Mouse (Mus musculus) CH12.LX (cell line): Measurements from ENCODE around the gene Lrrc28. TPM values are rescaled to one million over a fixed set of nuclear protein-coding genes. Genes with fewer than 3 reads are reported as not detected.

ENCODE experiments used
- DNase-seq: peaks from one replicate; pipeline ENCODE4 v3.0.0-alpha.2; 2013; ENCODE audit errors: extremely low read depth
- H3K27ac ChIP-seq: 2 replicates; pipeline ENCODE4 v1.5.1; 2012; ENCODE audit warnings: low read depth, mild to moderate bottlenecking, control low read depth, moderate library complexity; ENCODE audit not compliant: insufficient read depth
- H3K27me3 ChIP-seq: replicated peaks from 2 replicates; pipeline ENCODE3; 2012; ENCODE audit warnings: inconsistent platforms
- H3K36me3 ChIP-seq, 2 experiments: replicated peaks in 1 of 2; 2 replicates each; pipeline versions ENCODE3 to v1.6.1; 2012; ENCODE audit warnings: inconsistent platforms in 1 of 2, low read length in 1 of 2, mild to moderate bottlenecking in 1 of 2, mixed read lengths in 1 of 2, moderate library complexity in 1 of 2; ENCODE audit not compliant: control insufficient read depth in 1 of 2, insufficient read depth in 1 of 2
- H3K4me1 ChIP-seq, 2 experiments: 2 replicates each; pipeline ENCODE4 v1.6.1; 2012; ENCODE audit warnings: inconsistent platforms in 1 of 2, moderate library complexity in 1 of 2; ENCODE audit not compliant: insufficient read depth in 2 of 2, control insufficient read depth in 1 of 2
- H3K4me2 ChIP-seq: 2 replicates; pipeline ENCODE4 v1.6.1; 2012; ENCODE audit warnings: low read depth, mild to moderate bottlenecking, control low read depth; ENCODE audit not compliant: poor library complexity, insufficient read depth, severe bottlenecking
- H3K4me3 ChIP-seq, 3 experiments: fragments of 150-350 bp in 1 of 3; sonication (generic) in 1 of 3; replicated peaks in 1 of 3; 2 replicates each; pipeline versions ENCODE3 to v1.5.1; 2011 to 2012; ENCODE audit warnings: low read depth in 2 of 3, low read length in 2 of 3, mild to moderate bottlenecking in 2 of 3, moderate library complexity in 2 of 3, control low read depth in 1 of 3, improper control_type of control experiment in 1 of 3, inconsistent platforms in 1 of 3, mixed read lengths in 1 of 3; ENCODE audit not compliant: poor library complexity in 1 of 3
- H3K79me2 ChIP-seq: replicated peaks from 2 replicates; pipeline ENCODE4 v1.6.1; 2012; ENCODE audit warnings: mild to moderate bottlenecking, moderate library complexity; ENCODE audit not compliant: control insufficient read depth, poor library complexity, insufficient read depth, severe bottlenecking; ENCODE audit errors: extremely low read depth
- H3K9ac ChIP-seq: 2 replicates; pipeline ENCODE4 v1.6.1; 2012; ENCODE audit warnings: low read depth, mild to moderate bottlenecking, control low read depth, moderate library complexity; ENCODE audit not compliant: insufficient read depth
- H3K9me3 ChIP-seq: replicated peaks from 2 replicates; pipeline ENCODE3; 2012; ENCODE audit warnings: low read length, inconsistent platforms, mixed read lengths
- BHLHE40 ChIP-seq: IDR thresholded peaks from 2 replicates; pipeline ENCODE4 v1.6.1; 2011; ENCODE audit warnings: mild to moderate bottlenecking, low read depth, low read length, improper control_type of control experiment
- CHD1 ChIP-seq: IDR thresholded peaks from 2 replicates; pipeline ENCODE4 v1.6.1; 2012; ENCODE audit warnings: low read depth, low read length, improper control_type of control experiment, inconsistent platforms
- CHD2 ChIP-seq: IDR thresholded peaks from 2 replicates; pipeline ENCODE4 v1.6.1; 2011; ENCODE audit warnings: low read length, improper control_type of control experiment
- E2F4 ChIP-seq: IDR thresholded peaks from 2 replicates; pipeline ENCODE4 v1.6.1; 2011; ENCODE audit warnings: low read depth, low read length, improper control_type of control experiment; ENCODE audit not compliant: insufficient replicate concordance
- ETS1 ChIP-seq: conservative IDR thresholded peaks from 2 replicates; pipeline ENCODE4 v1.6.1; 2012; ENCODE audit warnings: low read depth, mild to moderate bottlenecking, inconsistent platforms, low read length, improper control_type of control experiment, moderate library complexity
- HCFC1 ChIP-seq: IDR thresholded peaks from 2 replicates; pipeline ENCODE4 v1.6.1; 2012; ENCODE audit warnings: low read depth, mild to moderate bottlenecking, inconsistent platforms, low read length, improper control_type of control experiment
- IRF4 ChIP-seq: IDR thresholded peaks from 2 replicates; pipeline ENCODE4 v1.6.1; 2014; ENCODE audit warnings: low read depth, mild to moderate bottlenecking, inconsistent platforms, low read length, improper control_type of control experiment
- MAFK ChIP-seq: IDR thresholded peaks from 2 replicates; pipeline ENCODE4 v1.6.1; 2011; ENCODE audit warnings: low read length, improper control_type of control experiment; ENCODE audit not compliant: insufficient replicate concordance
- MAX ChIP-seq: IDR thresholded peaks from 2 replicates; pipeline ENCODE4 v1.6.1; 2011; ENCODE audit warnings: low read length, improper control_type of control experiment
- MAZ ChIP-seq: IDR thresholded peaks from 2 replicates; pipeline ENCODE4 v1.6.1; 2012; ENCODE audit warnings: low read depth, mild to moderate bottlenecking, inconsistent platforms, low read length, improper control_type of control experiment, moderate library complexity
- MEF2A ChIP-seq: IDR thresholded peaks from 2 replicates; pipeline ENCODE4 v1.6.1; 2014; ENCODE audit warnings: low read depth, mild to moderate bottlenecking, inconsistent platforms, low read length, improper control_type of control experiment, borderline replicate concordance
- MXI1 ChIP-seq: IDR thresholded peaks from 2 replicates; pipeline ENCODE4 v1.6.1; 2011; ENCODE audit warnings: mild to moderate bottlenecking, low read depth, low read length, improper control_type of control experiment
- NELFE ChIP-seq: IDR thresholded peaks from 2 replicates; pipeline ENCODE4 v1.6.1; 2011; ENCODE audit warnings: low read depth, low read length, improper control_type of control experiment
- NRF1 ChIP-seq: IDR thresholded peaks from 2 replicates; pipeline ENCODE4 v1.6.1; 2014; ENCODE audit warnings: low read depth, mild to moderate bottlenecking, inconsistent platforms, low read length, improper control_type of control experiment, moderate library complexity
- PAX5 ChIP-seq: IDR thresholded peaks from 2 replicates; pipeline ENCODE4 v1.6.1; 2012; ENCODE audit warnings: low read length, inconsistent platforms, mixed read lengths
- POLR2A ChIP-seq: IDR thresholded peaks from 2 replicates; pipeline ENCODE4 v1.6.1; 2011; ENCODE audit warnings: low read depth, mild to moderate bottlenecking, improper control_type of control experiment, low read length
- POLR2AphosphoS2 ChIP-seq: IDR thresholded peaks from 2 replicates; pipeline ENCODE4 v1.6.1; 2011; ENCODE audit warnings: low read depth, low read length, improper control_type of control experiment
- RCOR1 ChIP-seq: conservative IDR thresholded peaks from 2 replicates; pipeline ENCODE4 v1.6.1; 2012; ENCODE audit warnings: low read depth, mild to moderate bottlenecking, inconsistent platforms, low read length, improper control_type of control experiment
- SMC3 ChIP-seq: IDR thresholded peaks from 2 replicates; pipeline ENCODE4 v1.6.1; 2011; ENCODE audit warnings: low read depth, low read length, improper control_type of control experiment
- TBP ChIP-seq: conservative IDR thresholded peaks from 2 replicates; pipeline ENCODE4 v1.6.1; 2011; ENCODE audit warnings: low read depth, low read length, improper control_type of control experiment
- UBTF ChIP-seq: IDR thresholded peaks from 2 replicates; pipeline ENCODE4 v1.6.1; 2012; ENCODE audit warnings: low read depth, mild to moderate bottlenecking, inconsistent platforms, low read length, improper control_type of control experiment, moderate library complexity
- USF1 ChIP-seq: IDR thresholded peaks from 2 replicates; pipeline ENCODE4 v1.6.1; 2014; ENCODE audit warnings: low read depth, mild to moderate bottlenecking, inconsistent platforms, low read length, improper control_type of control experiment
- ZC3H11A ChIP-seq: IDR thresholded peaks from 2 replicates; pipeline ENCODE4 v1.6.1; 2012; ENCODE audit warnings: low read depth, mild to moderate bottlenecking, inconsistent platforms, low read length, improper control_type of control experiment
- ZKSCAN1 ChIP-seq: IDR thresholded peaks from 2 replicates; pipeline ENCODE4 v1.6.1; 2012; ENCODE audit warnings: low read depth, inconsistent platforms, low read length, improper control_type of control experiment, borderline replicate concordance
- ZNF384 ChIP-seq: IDR thresholded peaks from 2 replicates; pipeline ENCODE4 v1.6.1; 2012; ENCODE audit warnings: low read depth, low read length, improper control_type of control experiment, inconsistent platforms
- dilution Hi-C: fragments of 300-500 bp; cut with MboI; formaldehyde crosslinking; loops from 2 replicates; pipeline ENCODE4 v1.14.3; 2020; ENCODE audit warnings: low sequenced_read_pairs; ENCODE audit not compliant: extremely low pct_unique_long_range_greater_than_20kb, extremely low pct_ligation_motif_present
- in situ Hi-C: fragments of 300-500 bp; cut with MboI; formaldehyde crosslinking; loops from 3 replicates; pipeline ENCODE4 v1.14.3; 2019; ENCODE audit warnings: low sequenced_read_pairs, low pct_ligation_motif_present, low pct_unique_long_range_greater_than_20kb, mixed read lengths
- polyA plus RNA-seq: library from polyadenylated mRNA; unstranded; fragments of >175 nt; gene quantifications from 2 replicates; pipeline ENCODE4 v1.2.1, GENCODE M21; 2012; ENCODE audit warnings: low read depth; ENCODE audit not compliant: insufficient read length
- total RNA-seq, 2 experiments: library from RNA; depleted of rRNA; stranded (reverse); fragments of 300-350 nt in 1 of 2; fragments of >200 nt in 1 of 2; gene quantifications; 2 replicates each; pipeline ENCODE4 v1.2.3; 2012 to 2014

Lrrc28 gene
- total and polyA plus RNA-seq, 3 experiments = 41.6 to 63.5 (median 59.2) TPM

DNA sequence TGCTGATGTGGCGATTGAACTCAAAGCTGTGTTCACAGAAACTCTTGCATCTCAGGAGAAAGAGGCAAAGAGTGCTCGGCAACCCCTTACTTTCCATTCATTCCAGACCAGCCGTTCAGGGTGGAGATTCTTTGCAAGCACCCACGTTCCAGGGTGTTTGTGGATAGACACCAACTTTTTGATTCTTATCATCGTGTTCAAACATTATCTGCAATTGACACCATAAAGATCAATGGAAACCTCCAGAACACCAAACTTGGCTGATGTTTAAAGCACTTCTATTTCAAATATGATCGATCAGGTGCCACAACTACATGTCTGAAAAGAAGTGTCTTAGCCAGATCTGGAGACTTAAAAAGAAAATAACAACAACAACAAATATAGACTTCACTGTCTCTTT lies 51.2 kb downstream of the Lrrc28 start:
- dilution Hi-C loops (no loop called here), in situ Hi-C loops (no loop called here)

DNA sequence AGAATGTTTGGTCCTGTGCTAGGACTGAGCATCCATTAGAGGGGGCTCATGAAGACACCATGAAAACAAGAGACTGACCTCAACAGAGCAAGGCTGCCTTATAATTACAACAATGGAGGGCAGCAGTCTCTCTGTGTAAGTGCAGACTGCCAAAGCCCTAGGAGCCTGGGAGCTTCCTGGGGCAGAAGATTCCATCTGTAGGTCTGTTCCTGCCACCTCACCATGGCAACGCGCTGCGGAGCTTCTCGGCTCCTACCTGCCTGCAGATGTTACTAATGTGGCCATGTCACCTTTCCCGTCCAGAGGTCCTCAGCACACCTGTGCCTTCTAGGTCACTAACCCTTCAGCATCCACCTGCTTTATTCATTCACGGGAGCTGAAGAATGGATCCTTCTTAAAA lies 52.4 kb downstream of the Lrrc28 start:
- H3K4me3 ChIP-seq = no peak overlapping the region
- no peaks in the 10 kb centered on the region for H3K27me3 ChIP-seq
- no peak overlapping the region for H3K27ac ChIP-seq
- H3K36me3 ChIP-seq = peaks cover 6 to 28% of the 10 kb centered on the region in 2 experiments
- in situ Hi-C loops = no loop called here
- H3K4me2 ChIP-seq = no peak overlapping the region
- H3K79me2 ChIP-seq = no peaks in the 10 kb centered on the region
- H3K4me1 ChIP-seq = peaks cover 10 to 41% of the 10 kb centered on the region in 2 experiments
- no peak for DNase-seq
- no peak for TF ChIP-seq NELFE
- H3K9me3 ChIP-seq = no peaks in the 10 kb centered on the region
- dilution Hi-C loops = no loop called here
- no peak overlapping the region for H3K9ac ChIP-seq

More for the DNA sequence above, 51.2 kb downstream of the Lrrc28 start:
- Histone ChIP-seq H3K27ac (no peak overlapping the region), H3K9me3 (no peaks in the 10 kb centered on the region), H3K27me3 (no peaks in the 10 kb centered on the region), H3K4me2 (no peak overlapping the region), H3K79me2 (0 out of 2 replicates have a peak, but pooled peaks cover 2% of the 10 kb centered on the region), H3K4me1 (peaks cover 10 to 34% of the 10 kb centered on the region in 2 experiments), H3K36me3 (peaks cover 6 to 31% of the 10 kb centered on the region in 2 experiments), H3K9ac (no peak overlapping the region), H3K4me3 (no peak overlapping the region)
- no peak for DNase-seq
- no peak for TF ChIP-seq ZKSCAN1
- TF ChIP-seq HCFC1 = no peak
- no peak for TF ChIP-seq E2F4
- no peak for TF ChIP-seq RCOR1
- TF ChIP-seq MAFK = no peak
- no peak for TF ChIP-seq NRF1
- TF ChIP-seq IRF4 = no peak
- TF ChIP-seq UBTF = no peak
- TF ChIP-seq POLR2A = no peak
- TF ChIP-seq MEF2A = no peak
- no peak for TF ChIP-seq MAX

DNA sequence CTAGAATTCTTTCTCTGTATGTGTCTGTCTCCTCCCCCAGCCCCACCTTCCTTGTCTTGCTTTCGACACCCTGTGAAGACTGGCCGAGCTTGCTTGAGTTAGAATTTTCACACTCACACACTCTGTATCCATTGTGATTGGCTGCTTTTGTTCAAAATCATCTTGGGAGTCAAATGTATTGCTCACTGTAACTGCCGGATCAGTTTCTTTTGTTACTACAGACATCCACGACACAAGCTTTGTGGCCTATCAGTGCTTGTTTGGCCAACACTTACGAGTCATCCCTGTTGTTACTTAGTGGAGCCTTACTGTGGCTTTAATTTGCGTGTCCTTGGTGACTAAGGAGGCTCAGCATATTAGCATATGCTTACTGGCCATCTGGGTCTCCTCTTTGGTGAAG lies 56.3 kb downstream of the Lrrc28 start:
- Histone ChIP-seq H3K9me3 (no peaks in the 10 kb centered on the region), H3K27ac (peak overlapping the region; percentile 77), H3K9ac (peak overlapping the region; percentile 7; the same call in 1 of the 2 replicates), H3K4me2 (peak overlapping the region; percentile 74), H3K36me3 (peaks cover 4 to 25% of the 10 kb centered on the region in 2 experiments), H3K4me1 (peaks cover 18 to 47% of the 10 kb centered on the region in 2 experiments), H3K79me2 (peaks cover 7% of the 10 kb centered on the region), H3K27me3 (no peaks in the 10 kb centered on the region), H3K4me3 (peak overlapping the region in 1 of 3 experiments; percentile 31)
- peak; percentile 66 for DNase-seq
- in situ Hi-C loops (no loop called here), dilution Hi-C loops (no loop called here)
- TF ChIP-seq CHD2 (no peak), CHD1 (peak; percentile 84), NELFE (no peak; the same call in 1 of the 2 replicates), ETS1 (peak; percentile 65), NRF1 (no peak), PAX5 (no peak), MAZ (peak; percentile 37), MXI1 (peak; percentile 31; the same call in 1 of the 2 replicates), SMC3 (no peak), IRF4 (peak; percentile 72), POLR2AphosphoS2 (no peak), BHLHE40 (peak; percentile 61; the same call in 1 of the 2 replicates), ZNF384 (no peak; the same call in 1 of the 2 replicates), E2F4 (no peak), ZC3H11A (no peak), POLR2A (no peak), USF1 (no peak), MEF2A (no peak), MAFK (0 out of 2 replicates have a peak, but pooled peaks have one; percentile 41), ZKSCAN1 (no peak), UBTF (no peak), TBP (0 out of 2 replicates have a peak, but pooled peaks have one; percentile 47)
